ENCODE assay signal across 47 mouse cellular contexts in the genomic region with DNA sequence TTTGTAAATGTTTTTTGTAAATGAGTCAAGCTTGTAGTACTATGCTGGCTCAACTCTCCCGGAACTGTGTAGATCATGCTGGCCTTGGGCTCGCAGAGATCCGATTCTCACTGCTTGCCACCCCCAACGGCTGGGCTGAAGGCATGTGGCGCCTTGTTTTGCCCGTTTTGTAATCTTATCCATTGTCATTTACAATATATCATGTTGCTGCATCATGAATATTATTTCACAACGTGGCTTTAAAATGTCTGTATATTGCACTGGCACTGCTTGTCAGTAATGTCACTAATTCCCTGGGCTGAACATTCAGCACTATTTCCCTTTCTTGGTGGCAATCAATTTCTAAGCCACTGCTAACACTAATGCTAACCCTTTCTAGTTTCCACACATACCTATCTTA. TPM values are rescaled to one million over a fixed set of nuclear protein-coding genes. Genes with fewer than 3 reads are reported as not detected.
"Had no signal": no experiment of that assay in that cellular context is flagged by ENCODE, and none has a peak within 500 bp of the region (broad histone marks: within the 10 kb centered on the region; RNA-seq: fewer than 3 reads in every experiment).

No protein-coding gene starts in this region.

- DNase-seq: left cerebral cortex, postnatal 4 days; liver; liver, embryonic 13.5 days; liver, postnatal 0 days; lung, adult 18-20 months; lung, adult 2 months; lung, embryonic 14.5 days; lung, postnatal 10 days; lung, postnatal 14 days; lung, postnatal 36 days; lung, postnatal 4 days; midbrain, embryonic 14.5 days had no signal

RNA-seq across cellular contexts. Expression of a gene that starts 3.6 kb away (rescaled TPM):
- total RNA-seq: left cerebral cortex, postnatal 10 days; left cerebral cortex, postnatal 14 days; left cerebral cortex, postnatal 25 days; left cerebral cortex, postnatal 36 days; left cerebral cortex, postnatal 4 days; megakaryocyte progenitor cell, adult 5-6 weeks; megakaryocyte, adult 5-6 weeks; megakaryocyte-erythroid progenitor cell, adult 5-6 weeks; midbrain, postnatal 0 days; monocyte, adult 5-6 weeks had no signal
- polyA plus RNA-seq: limb, embryonic 10.5 days; limb, embryonic 11.5 days; limb, embryonic 12.5 days; limb, embryonic 13.5 days; limb, embryonic 14.5 days; limb, embryonic 15.5 days; liver, adult 2 months; liver, embryonic 11.5 days; liver, embryonic 12.5 days; liver, embryonic 13.5 days; liver, embryonic 14.5 days; liver, embryonic 15.5 days; liver, embryonic 16.5 days; liver, postnatal 0 days; lung, embryonic 14.5 days; lung, embryonic 15.5 days; lung, embryonic 16.5 days; lung, postnatal 0 days; macrophage; midbrain, embryonic 10.5 days; midbrain, embryonic 11.5 days; midbrain, embryonic 12.5 days; midbrain, embryonic 13.5 days; midbrain, embryonic 14.5 days; midbrain, embryonic 15.5 days; midbrain, embryonic 16.5 days; midbrain, postnatal 0 days; myocyte; neural tube, embryonic 11.5 days; neural tube, embryonic 12.5 days; neural tube, embryonic 13.5 days had no signal
